ENCODE assay signal across 8 mouse cellular contexts in genomic region chr1:160212703-160213669, GRCm38 (mm10). TPM values are rescaled to one million over a fixed set of nuclear protein-coding genes. Genes with fewer than 3 reads are reported as not detected.
DNase-seq lines count a peak whose midpoint lies in the region; ATAC-seq lines count a peak whose summit lies in the region.

TSS of gene Cacybp (minus strand) at chr1:160212875.

- peaks cover 20% of the 10 kb centered on the region for H3K4me1 ChIP-seq in hindbrain, embryonic 16.5 days (ENCODE audit: control insufficient read depth, insufficient read depth, low read depth, low read length)

- H3K4me2 ChIP-seq in hindbrain, embryonic 16.5 days (ENCODE audit: low read length): peak within 1 kb of the TSS; percentile 84

- peaks cover 42% of the 10 kb centered on the region for H3K79me2 ChIP-seq in macrophage (ENCODE audit: inconsistent target)

- no peaks in the 10 kb centered on the region for H3K27me3 ChIP-seq in hindbrain, embryonic 16.5 days (replicated peaks; ENCODE audit: control insufficient read depth, insufficient read depth, low read length)

- under 1% methylated on average over 67 of the region's 76 CpGs for WGBS in hindbrain, embryonic 16.5 days
- 2% methylated on average over 76 of the region's 76 CpGs for whole genome bisulfite sequencing in macrophage (ENCODE audit: missing documents)

- peak within 1 kb of the TSS; percentile 99 for H3K27ac ChIP-seq in hindbrain, embryonic 16.5 days (ENCODE audit: low read depth, low read length)
- peak within 1 kb of the TSS; percentile 90 for H3K27ac ChIP-seq in macrophage

- peak; percentile 96 for DNase-seq in WW6 (ENCODE audit: low read depth, low spot score)
- DNase-seq in cerebellum, postnatal 4 days (ENCODE audit: low spot score in 2 of 2): peak; percentile 99 to 100
- DNase-seq in gastrocnemius, adult 18-20 months (ENCODE audit: low spot score): peak; percentile 100
- DNase-seq in left cerebral cortex, adult 18-20 months (ENCODE audit: low spot score in 2 of 2): peak; percentile 99 to 100
- peak; percentile 99 for DNase-seq in right cerebral cortex, adult 18-20 months
- peak; percentile 100 for DNase-seq in urinary bladder, postnatal 10 days (ENCODE audit: low spot score)

- no peaks in the 10 kb centered on the region for H3K36me3 ChIP-seq in hindbrain, embryonic 16.5 days (ENCODE audit: control insufficient read depth, insufficient read depth, low read length)
- H3K36me3 ChIP-seq in macrophage (ENCODE audit: inconsistent target): peaks cover 2% of the 10 kb centered on the region; the same call in 1 of the 2 replicates

- no peaks in the 10 kb centered on the region for H3K9me3 ChIP-seq in hindbrain, embryonic 16.5 days (ENCODE audit: control insufficient read depth, low read length)

- ATAC-seq in hindbrain, embryonic 16.5 days: peak; percentile 98

- H3K4me3 ChIP-seq in hindbrain, embryonic 16.5 days (ENCODE audit: low read length): peak within 1 kb of the TSS; percentile 93
- H3K4me3 ChIP-seq in macrophage (ENCODE audit: inconsistent target): peak within 1 kb of the TSS; percentile 88

- peak within 1 kb of the TSS; percentile 96 for H3K9ac ChIP-seq in hindbrain, embryonic 16.5 days (ENCODE audit: low read depth, low read length)

RNA-seq across cellular contexts. Expression of gene Cacybp, which starts in this region (rescaled TPM):
- 10 to 100 TPM; 55.7 to 56.1 TPM for total RNA-seq in gastrocnemius, adult 18-20 months (2021)
- polyA plus RNA-seq in hindbrain, embryonic 16.5 days (2015; fragmentation: Nextera tagmentation; extraction: Ambion mirVana): 263 and 294 TPM in 2 replicates
- 10 to 100 TPM; 83.7 to 95.0 TPM for total RNA-seq in left cerebral cortex, adult 18-20 months (2021)
- total RNA-seq in macrophage (2018; cell fraction: chromatin; rRNA removed): 10 to 100 TPM in 17 of 26 experiments, 1 to 10 TPM in 9; 1.8 to 44.5 (median 17.4) TPM
- 10 to 100 TPM; 48.8 to 95.7 (median 70.1) TPM for total RNA-seq in macrophage (2018; cell fraction: cytosol; rRNA removed)
- total RNA-seq in macrophage (2018; cell fraction: nucleus; rRNA removed): 10 to 100 TPM in 25 of 26 experiments, 1 to 10 TPM in 1; 6.6 to 62.9 (median 28.3) TPM
- polyA plus RNA-seq in macrophage (2018): 63.0 to 123 TPM (median 82.7 TPM) in 3 replicates

Comparison
In these comparisons a context has a peak if more than half of its experiments do, and no peak if none do; other contexts are left out.
1. Peak in every context shown above with its lines: DNase-seq, ATAC-seq, H3K4me3 ChIP-seq and H3K27ac ChIP-seq.